Mouse (Mus musculus) adrenal gland, adult 2 months (tissue): ENCODE results near the gene Cep250. TPM values are rescaled to one million over a fixed set of nuclear protein-coding genes. Genes with fewer than 3 reads are reported as not detected.

Experiments
- DNase-seq: peaks from one replicate; pipeline ENCODE4 v3.0.0; 2021
- polyA plus RNA-seq: library from polyadenylated mRNA; depleted of rRNA; stranded (reverse); fragments of >200 nt; gene quantifications from 2 replicates; pipeline ENCODE4 v1.2.3, GENCODE M21; 2012; rRNA removed
- total RNA-seq, 2 experiments: library from RNA; stranded (reverse); gene quantifications; 2 replicates each; pipeline ENCODE4 v1.2.3; 2021

Gene Cep250
- total and polyA plus RNA-seq, 3 experiments: 5.2 to 11.9 (median 6.1) TPM

DNA sequence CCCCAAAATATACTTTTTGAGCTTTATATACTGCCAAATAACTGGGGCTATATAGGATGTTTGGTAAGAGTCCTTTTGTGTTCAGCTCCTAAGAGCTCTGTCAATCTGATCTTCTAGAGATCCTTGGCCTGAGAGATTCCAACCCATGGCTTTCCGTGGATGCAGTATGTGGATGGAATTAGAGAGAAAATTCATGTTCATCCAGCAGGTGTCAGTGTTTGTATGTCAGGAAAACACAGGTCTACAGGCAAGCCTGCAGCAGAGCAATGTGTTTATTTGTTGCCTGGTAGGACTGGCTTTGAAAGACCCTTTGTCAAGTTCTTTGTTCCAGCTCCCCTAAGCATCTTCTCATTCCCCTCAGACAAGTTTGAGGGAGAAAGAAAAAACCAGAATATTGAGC lies 6.7 kb downstream of the Cep250 start:
- DNase-seq: peak; percentile 13

GRCm38 (mm10) chr2:155973348-155973747 lies 17.1 kb downstream of the Cep250 start:
- no peak for DNase-seq

GRCm38 (mm10) chr2:155974087-155974731 lies 18.0 kb downstream of the Cep250 start:
- no peak for DNase-seq

DNA sequence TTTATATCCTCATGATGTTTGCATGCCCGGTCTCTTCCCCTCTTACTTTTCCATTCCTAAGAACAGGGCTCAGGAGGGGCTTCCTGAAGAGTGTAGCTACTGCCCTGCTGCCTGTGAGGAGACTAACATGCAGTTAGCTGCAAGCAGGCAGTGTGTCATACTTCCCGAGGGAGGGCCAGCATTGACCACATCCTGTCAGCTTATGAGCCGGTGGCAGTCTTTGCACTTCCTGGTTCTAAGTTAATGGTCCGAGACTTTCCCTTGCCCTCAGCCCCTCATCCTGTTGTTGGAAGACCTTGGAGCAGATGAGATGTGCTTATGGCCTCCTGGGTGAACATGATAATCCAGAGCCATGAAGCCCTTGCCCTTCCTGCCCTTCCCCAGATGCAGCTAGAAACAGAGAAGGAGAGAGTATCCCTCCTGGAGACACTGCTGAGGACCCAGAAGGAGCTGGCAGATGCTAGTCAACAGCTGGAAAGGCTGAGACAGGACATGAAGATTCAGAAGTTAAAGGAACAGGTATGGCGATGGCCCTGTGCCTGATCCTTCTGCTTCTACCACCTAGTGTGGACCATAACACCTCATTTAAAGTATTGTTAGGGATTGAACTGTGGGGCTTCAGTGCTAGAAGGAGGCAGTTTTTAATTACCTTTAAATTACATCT lies 23.2 kb downstream of the Cep250 start:
- peak; percentile 26 for DNase-seq

GRCm38 (mm10) chr2:155985776-155986175 lies 29.5 kb downstream of the Cep250 start:
- DNase-seq: no peak

DNA sequence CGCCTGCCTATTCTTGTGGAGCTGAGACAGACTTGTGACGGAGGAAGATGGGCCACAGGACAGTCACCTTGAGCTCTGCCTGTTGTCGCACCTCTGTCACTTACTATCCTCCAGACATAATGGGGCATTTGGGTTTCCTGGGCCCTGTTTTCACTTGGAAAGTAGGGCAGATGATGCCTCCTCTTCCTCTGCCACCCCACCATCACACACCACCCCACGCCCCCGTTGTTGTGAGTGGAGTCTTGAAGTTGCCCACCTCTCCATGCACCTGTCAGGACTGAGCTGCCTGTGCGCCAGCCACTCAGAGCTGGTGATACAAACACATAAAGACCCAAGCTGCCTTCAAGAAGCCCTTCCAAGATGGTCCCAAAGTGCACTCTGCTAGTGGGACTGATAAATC lies 30.9 kb downstream of the Cep250 start:
- DNase-seq: no peak

GRCm38 (mm10) chr2:155989085-155989484 lies 32.8 kb downstream of the Cep250 start:
- no peak for DNase-seq

DNA sequence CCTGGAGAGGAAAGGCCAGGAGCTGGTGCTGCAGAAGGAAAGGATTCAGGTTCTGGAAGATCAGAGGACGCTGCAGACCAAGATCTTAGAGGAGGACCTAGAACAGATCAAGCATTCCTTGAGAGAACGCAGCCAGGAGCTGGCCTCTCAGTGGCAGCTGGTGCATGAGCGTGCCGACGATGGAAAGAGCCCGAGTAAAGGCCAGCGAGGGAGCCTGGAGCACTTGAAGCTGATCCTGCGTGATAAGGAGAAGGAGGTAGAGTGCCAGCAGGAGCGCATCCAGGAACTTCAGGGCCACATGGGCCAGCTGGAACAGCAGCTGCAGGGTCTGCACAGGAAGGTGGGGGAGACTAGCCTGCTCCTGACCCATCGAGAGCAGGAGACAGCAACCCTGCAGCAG lies 34.9 kb downstream of the Cep250 start:
- DNase-seq: no peak

GRCm38 (mm10) chr2:155991863-155992321 lies 35.6 kb downstream of the Cep250 start:
- peak; percentile 35 for DNase-seq

DNA sequence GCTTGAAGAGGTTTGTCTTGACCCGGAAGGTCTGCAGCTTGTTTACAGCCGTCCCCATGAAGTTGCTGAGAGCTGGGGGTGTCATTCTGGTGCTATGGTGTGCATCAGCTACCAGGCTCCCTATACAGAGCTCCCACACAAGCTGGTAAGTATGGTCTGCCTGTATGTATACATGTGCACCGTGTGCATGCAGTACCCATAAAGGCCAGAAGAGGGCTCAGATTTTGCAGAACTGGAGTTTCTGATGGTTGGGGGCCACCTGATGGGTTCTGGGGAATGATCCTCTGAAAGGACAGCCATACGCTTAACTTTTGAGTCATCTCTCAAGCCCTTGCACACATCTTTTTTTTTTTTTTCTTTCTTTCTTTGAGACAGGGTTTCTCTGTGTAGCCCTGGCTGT lies 49.1 kb downstream of the Cep250 start:
- no peak for DNase-seq

GRCm38 (mm10) chr2:156007888-156008532 lies 51.8 kb downstream of the Cep250 start, which contains the start of the genes 6430550D23Rik and Ergic3:
Gene 6430550D23Rik, minus strand, starts transcription at chr2:156007977.
Gene Ergic3, plus strand, starts transcription at chr2:156008045.
- DNase-seq: peak; percentile 100

DNA sequence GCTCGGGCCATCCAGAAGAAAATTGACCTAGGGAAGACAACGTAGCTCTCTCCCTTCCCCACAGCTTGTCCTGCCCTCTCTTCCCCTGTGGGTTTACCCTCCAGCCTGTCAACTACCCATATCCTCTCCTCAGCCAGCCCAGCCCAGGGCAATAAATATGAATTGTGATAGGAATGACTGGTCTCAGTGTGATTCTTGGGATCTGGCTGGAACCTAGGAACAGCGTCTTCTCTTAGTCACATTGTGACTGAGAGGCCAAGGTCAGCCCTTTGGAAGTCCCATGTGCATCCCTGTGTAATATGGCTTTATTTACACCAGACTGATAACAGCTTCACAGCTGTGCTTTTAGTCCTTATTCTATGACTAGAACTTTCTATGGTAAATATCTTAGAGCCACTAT lies 61.8 kb downstream of the Cep250 start:
- DNase-seq: peak; percentile 49

GRCm38 (mm10) chr2:156021219-156021618 lies 65.0 kb downstream of the Cep250 start:
- DNase-seq: no peak

DNA sequence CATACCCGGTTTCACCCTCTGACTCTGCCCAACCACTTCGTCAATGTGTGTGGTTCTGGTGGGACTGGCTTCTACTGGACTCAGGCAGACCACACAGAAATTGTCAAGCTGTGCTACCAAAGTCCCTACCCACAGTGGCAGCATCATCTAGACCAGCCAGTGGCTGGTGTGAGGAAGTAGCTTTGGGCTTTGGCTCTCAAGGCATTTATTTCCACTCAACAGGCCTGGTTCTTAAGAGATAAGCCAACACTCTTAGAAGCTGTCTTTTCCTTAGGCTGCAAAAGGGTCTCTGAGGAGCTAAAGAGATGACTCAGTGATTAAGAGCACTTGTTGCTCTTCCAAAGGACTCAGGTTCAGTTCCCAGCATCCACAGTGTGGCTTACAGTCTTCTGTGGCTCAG lies 65.5 kb downstream of the Cep250 start:
- no peak for DNase-seq

DNA sequence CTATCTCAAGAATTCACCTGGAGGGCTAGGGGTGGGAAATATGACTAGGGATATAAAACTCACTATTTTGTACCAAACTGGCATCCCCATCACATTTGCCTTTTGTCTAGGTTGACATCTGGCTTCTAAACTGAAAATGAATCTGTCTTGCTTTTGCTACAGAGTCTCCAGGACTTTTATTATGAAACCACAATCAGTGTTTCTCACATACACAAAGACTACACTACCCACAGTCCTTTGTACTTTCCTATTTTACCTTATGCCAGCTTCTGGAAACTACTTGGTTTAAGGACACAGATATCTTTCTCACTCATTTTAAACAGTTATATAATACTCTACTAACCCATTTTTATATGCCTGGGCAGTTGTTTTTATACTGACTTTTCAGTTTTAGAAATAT lies 69.2 kb downstream of the Cep250 start:
- DNase-seq: no peak

- DNase-seq: no peak
These were observed 83.1 kb downstream of the Cep250 start for GRCm38 (mm10) chr2:156039390-156039789.

DNA sequence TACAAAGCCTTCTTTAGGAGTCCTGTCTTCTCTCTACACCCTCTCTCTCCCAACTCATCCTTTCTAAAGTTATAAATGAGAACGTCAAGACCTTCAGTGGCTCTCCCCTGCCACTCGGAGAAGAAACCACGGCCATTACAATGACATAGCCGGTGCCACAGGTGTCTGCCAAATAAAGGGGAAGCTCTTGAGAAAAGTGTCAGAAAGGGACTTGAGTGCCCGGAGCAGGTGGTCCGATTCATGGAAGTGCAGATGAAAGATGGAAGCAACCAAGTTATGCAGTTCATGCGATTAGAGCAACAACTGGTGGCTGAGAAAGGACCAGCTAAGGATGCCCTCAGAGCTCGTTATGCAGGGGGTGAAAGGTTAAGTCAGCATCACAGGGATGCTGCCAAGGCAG lies 86.6 kb downstream of the Cep250 start:
- no peak for DNase-seq

GRCm38 (mm10) chr2:156047929-156048328 lies 91.7 kb downstream of the Cep250 start:
- no peak for DNase-seq

Other genes with a start within 250 kb of the Cep250 start
- gene Edem2, start 227.0 kb upstream of the Cep250 start, total RNA-seq: 10 to 100 TPM; 43.3 to 45.9 TPM
- gene Edem2, start 227.0 kb upstream of the Cep250 start, polyA plus RNA-seq: 75.3 and 82.1 TPM in 2 replicates
- gene Gm17581, start 220.6 kb upstream of the Cep250 start, total RNA-seq: not detected
- not detected in 2 replicates for gene Gm17581, start 220.6 kb upstream of the Cep250 start, polyA plus RNA-seq
- 10 to 100 TPM; 64.5 to 66.2 TPM for gene Procr, start 205.3 kb upstream of the Cep250 start, total RNA-seq
- gene Procr, start 205.3 kb upstream of the Cep250 start, polyA plus RNA-seq: 14.8 and 19.2 TPM in 2 replicates
- 1 to 10 TPM; 1.2 to 1.9 TPM for gene Mmp24, start 181.1 kb upstream of the Cep250 start, total RNA-seq
- gene Mmp24, start 181.1 kb upstream of the Cep250 start, polyA plus RNA-seq: 1.4 and 2.0 TPM in 2 replicates
- 100 to 1,000 TPM; 235 to 249 TPM for gene BC029722, start 137.0 kb upstream of the Cep250 start, total RNA-seq
- gene BC029722, start 137.0 kb upstream of the Cep250 start, polyA plus RNA-seq: 733 and 890 TPM in 2 replicates
- gene Eif6, start 129.5 kb upstream of the Cep250 start, total RNA-seq: 100 to 1,000 TPM; 145 to 164 TPM
- 183 and 185 TPM in 2 replicates for gene Eif6, start 129.5 kb upstream of the Cep250 start, polyA plus RNA-seq
- gene Fam83c, start 121.6 kb upstream of the Cep250 start, total RNA-seq: under 1 TPM in 1 of 2 experiments, not detected in 1; 0.10 TPM
- gene Fam83c, start 121.6 kb upstream of the Cep250 start, polyA plus RNA-seq: 0.03 and 0.04 TPM in 2 replicates
- gene Uqcc1, start 26.1 kb upstream of the Cep250 start, total RNA-seq: 100 to 1,000 TPM; 103 to 138 TPM
- gene Uqcc1, start 26.1 kb upstream of the Cep250 start, polyA plus RNA-seq: 20.3 and 25.0 TPM in 2 replicates
- not detected for gene Gm15557, start 15.7 kb upstream of the Cep250 start, total RNA-seq
- not detected in 2 replicates for gene Gm15557, start 15.7 kb upstream of the Cep250 start, polyA plus RNA-seq
- gene Gdf5, start 11.1 kb upstream of the Cep250 start, total RNA-seq: 1 to 10 TPM in 1 of 2 experiments, under 1 TPM in 1; 0.14 to 1.7 TPM
- 0.31 and 0.39 TPM in 2 replicates for gene Gdf5, start 11.1 kb upstream of the Cep250 start, polyA plus RNA-seq
- gene 6430550D23Rik, start 51.5 kb downstream of the Cep250 start, total RNA-seq: 1 to 10 TPM; 2.7 to 2.8 TPM
- 1.9 and 2.6 TPM in 2 replicates for gene 6430550D23Rik, start 51.5 kb downstream of the Cep250 start, polyA plus RNA-seq
- 100 to 1,000 TPM; 237 to 261 TPM for gene Ergic3, start 51.6 kb downstream of the Cep250 start, total RNA-seq
- 260 and 283 TPM in 2 replicates for gene Ergic3, start 51.6 kb downstream of the Cep250 start, polyA plus RNA-seq
- gene Fer1l4, start 96.5 kb downstream of the Cep250 start, total RNA-seq: not detected
- gene Fer1l4, start 96.5 kb downstream of the Cep250 start, polyA plus RNA-seq: not detected in 2 replicates
- 1 to 10 TPM; 3.7 to 4.9 TPM for gene Spag4, start 108.7 kb downstream of the Cep250 start, total RNA-seq
- gene Spag4, start 108.7 kb downstream of the Cep250 start, polyA plus RNA-seq: 2.3 and 3.8 TPM in 2 replicates
- 10 to 100 TPM; 48.8 to 53.9 TPM for gene Cpne1, start 155.5 kb downstream of the Cep250 start, total RNA-seq
- gene Cpne1, start 155.5 kb downstream of the Cep250 start, polyA plus RNA-seq: 87.7 and 97.8 TPM in 2 replicates
- 10 to 100 TPM; 16.6 to 28.1 TPM for gene Rbm12, start 155.5 kb downstream of the Cep250 start, total RNA-seq
- 2.4 and 4.8 TPM in 2 replicates for gene Rbm12, start 155.5 kb downstream of the Cep250 start, polyA plus RNA-seq
- 10 to 100 TPM; 14.6 to 21.1 TPM for gene Gm28036, start 170.6 kb downstream of the Cep250 start, total RNA-seq
- gene Gm28036, start 170.6 kb downstream of the Cep250 start, polyA plus RNA-seq: 2.3 and 3.4 TPM in 2 replicates
- gene Romo1, start 187.6 kb downstream of the Cep250 start, total RNA-seq: 100 to 1,000 TPM; 233 to 376 TPM
- 407 and 417 TPM in 2 replicates for gene Romo1, start 187.6 kb downstream of the Cep250 start, polyA plus RNA-seq
- 10 to 100 TPM; 76.7 to 90.3 TPM for gene Nfs1, start 187.7 kb downstream of the Cep250 start, total RNA-seq
- gene Nfs1, start 187.7 kb downstream of the Cep250 start, polyA plus RNA-seq: 123 and 134 TPM in 2 replicates
- 100 to 1,000 TPM; 269 to 386 TPM for gene Rbm39, start 223.8 kb downstream of the Cep250 start, total RNA-seq
- gene Rbm39, start 223.8 kb downstream of the Cep250 start, polyA plus RNA-seq: 89.7 and 94.8 TPM in 2 replicates
- gene Phf20, start 240.0 kb downstream of the Cep250 start, total RNA-seq: 10 to 100 TPM; 37.8 to 44.5 TPM
- gene Phf20, start 240.0 kb downstream of the Cep250 start, polyA plus RNA-seq: 18.1 and 18.8 TPM in 2 replicates